Mouse (Mus musculus): Measurements from ENCODE around the gene Sds.
A peak's percentile ranks its signal among the peaks of the same experiment; 100 is the strongest.
"Not testable (repeated sequence)": the region's sequence is repeated elsewhere in the genome, so short reads cannot be mapped to it uniquely, and the experiment has no call there.

Sds gene

DNA sequence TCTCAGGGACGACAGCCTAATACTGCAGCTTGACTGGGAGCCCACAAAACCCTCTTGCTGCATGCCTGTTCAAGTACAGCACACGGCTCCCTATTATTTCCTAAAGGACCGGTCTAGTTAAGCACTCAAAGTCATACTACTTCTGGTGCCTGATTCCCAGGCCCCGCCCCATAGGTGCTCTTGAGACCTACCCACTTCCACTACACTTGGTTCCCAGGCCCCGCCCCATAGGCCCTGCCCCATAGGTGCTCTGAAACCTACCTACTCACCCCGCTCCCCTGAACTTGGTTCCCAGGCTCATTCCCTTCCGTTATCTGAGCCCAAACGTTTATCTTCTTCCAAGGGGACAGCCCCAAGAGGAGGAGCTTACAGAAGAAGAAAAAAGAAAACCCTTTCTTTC, 11.5 kb downstream of the Sds start:
- DNase-seq (ENCODE audit: low spot score) = no peak

DNA sequence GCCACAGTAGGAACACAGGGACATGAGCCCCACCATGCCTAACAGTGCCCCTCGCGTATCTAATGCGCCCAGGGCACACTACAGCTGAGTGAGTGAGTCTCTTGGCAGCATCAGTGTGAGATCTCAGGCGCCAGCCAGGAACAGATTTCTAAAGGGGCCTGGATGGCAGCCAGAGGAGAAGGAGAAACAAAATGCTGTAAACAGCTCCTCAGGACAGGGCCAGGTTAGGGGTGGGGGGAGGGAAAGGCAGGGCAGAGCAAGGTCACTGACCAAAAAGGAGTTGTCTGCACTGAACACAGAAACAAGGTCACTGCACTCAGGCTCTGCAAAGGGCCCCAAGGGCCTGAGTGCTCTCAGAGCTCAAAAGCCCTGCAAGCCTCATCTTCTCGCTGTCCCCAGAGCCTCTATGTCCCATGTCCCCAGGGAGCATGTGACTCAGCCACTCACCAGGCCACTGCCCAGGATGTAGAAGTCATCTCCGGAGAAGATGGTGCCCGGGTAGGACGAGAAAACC, 14.4 kb downstream of the Sds start:
- no peak for DNase-seq (ENCODE audit: low spot score)

DNA sequence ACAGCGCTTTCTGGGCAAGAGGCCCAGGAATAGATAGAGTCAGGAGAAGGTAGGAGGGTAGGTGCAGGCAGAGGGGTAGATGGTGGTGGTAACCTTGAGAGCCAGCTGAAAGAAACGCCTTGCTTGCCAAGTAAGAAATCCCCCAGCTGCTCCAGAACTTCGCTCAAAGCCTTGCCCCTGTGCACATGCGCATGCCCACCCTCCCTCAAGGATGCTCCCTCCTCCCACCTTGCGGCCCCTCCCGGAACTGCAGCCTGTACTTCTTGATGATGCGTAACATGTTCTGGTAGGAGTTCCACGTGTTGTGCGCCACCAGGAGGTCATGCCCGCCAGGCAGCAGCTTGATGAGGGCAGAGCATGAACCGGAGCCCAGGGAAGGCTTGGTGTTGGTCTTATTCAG, 16.1 kb downstream of the Sds start:
- no peak for DNase-seq (ENCODE audit: low spot score)

DNA sequence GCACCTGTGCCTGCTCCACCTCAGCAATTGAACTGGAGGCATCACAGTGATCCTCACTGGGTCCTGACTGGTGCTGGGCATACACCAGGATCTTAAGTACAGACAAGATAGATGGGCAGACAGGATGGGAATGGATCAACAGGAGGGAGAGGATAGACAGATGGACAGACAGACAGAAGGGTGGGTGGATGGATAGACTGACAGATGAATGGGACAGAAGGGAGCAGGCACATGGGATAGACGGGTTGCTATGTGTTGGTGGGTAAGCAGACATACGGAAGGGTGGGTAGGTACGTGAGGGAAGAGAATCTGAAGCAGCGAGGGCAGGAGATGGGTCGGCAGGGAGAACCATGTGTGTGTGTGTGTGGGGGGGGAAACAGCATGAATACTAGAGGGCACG, 17.1 kb downstream of the Sds start:
- DNase-seq (ENCODE audit: low spot score) = no peak

DNA sequence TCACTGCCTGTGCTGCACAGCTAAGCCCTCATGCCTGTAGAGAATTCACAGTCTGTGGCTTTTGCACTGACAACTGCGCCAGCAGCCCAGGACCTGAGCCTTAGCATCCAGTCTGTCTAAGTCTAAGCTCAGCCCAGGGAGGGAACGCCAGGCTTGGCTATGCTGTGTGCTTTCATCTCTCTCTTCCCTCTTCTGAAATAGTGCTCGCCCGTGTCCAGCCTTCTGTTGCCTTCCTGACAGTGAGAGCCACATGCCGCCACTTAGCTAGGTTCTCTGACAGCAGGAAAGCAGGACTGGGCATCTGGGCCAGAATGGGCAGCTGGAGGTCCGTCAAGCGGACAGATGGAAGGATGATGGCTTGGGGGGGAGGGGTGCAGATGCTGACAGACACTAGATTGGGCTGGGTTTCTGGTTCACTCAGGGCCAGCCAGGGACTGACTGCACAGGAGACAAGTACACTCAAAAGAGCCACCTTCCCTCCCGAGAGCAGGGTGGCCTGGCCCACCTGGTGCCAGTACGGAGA, 17.6 kb downstream of the Sds start:
- DNase-seq (ENCODE audit: low spot score) = no peak

DNA sequence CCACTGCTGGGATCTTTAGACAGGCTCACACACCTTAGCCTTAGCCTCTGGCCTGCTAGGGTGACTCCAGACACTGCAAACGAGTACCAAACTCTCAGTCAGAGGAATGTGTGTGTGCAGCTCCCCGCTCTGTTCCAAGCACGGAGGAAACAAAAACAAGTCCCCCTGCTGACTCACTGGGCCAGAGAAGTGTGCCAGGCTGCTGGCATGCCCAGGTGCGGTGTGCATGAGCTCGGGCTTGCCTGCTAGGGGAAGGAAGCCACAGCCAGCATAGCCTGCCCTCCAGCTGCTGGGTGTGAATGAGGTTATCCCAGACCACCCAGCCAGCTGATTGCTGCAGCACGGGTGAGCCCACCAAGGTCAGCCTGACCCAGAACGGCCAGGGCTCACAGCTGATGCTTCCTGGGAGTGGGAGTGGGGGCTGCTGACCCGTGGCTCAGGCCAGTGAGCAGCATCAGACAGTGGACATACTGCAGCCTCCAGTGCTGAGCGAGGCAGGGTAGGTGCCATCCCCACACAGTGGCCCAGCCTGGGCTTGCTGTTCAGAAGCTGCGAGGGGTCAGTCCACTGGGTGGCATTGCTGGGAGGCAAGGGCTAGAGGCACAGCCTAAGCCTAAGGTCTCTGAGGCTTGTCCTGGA, 18.9 kb downstream of the Sds start:
- no peak for DNase-seq (ENCODE audit: low spot score)

DNA sequence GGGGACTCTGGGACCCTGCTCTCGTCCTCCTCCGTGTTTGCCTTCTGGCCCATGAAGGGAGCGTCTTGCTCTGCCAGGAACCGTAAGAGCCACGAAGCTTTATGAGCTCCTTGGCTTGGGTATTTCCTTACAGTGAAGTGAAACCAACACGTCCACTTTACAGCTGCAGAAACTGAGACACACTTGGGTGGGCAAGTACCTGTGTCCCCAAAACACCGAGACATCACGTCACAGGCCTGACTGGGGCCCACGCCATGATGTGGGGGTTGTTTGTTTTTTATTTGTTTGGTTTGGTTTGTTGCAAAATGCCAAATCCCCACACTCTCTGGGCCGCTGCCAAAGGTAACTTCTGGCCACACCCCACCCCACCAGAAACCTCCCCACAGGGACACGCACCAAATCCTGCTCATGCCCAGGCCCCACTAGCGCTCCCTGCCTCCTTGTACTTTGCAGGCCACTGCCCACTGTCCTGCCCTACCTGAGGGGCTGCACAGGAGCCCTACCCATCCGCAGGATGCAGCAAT, 19.4 kb downstream of the Sds start:
- no peak for DNase-seq (ENCODE audit: low spot score)

DNA sequence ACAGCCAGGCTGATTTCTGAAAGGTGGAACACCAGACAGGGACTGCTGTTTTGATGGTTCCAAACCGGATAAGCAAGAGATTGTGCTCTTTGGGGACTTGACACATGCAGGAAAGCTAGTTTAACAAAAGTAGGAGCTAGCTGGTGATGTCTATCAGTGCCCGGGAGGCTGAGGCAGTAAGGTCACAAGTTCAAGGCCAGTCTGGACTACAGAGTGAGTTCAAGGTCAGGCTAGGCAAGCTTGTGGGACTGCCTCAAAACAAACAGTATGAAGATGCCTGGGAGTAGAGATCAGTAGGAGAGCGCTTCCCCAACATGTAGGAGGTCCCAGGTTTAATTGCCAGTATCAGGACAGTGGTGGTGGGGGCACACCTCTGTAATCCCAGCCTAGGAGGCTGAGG, 20.7 kb downstream of the Sds start:
- no peak for DNase-seq (ENCODE audit: low spot score)

DNA sequence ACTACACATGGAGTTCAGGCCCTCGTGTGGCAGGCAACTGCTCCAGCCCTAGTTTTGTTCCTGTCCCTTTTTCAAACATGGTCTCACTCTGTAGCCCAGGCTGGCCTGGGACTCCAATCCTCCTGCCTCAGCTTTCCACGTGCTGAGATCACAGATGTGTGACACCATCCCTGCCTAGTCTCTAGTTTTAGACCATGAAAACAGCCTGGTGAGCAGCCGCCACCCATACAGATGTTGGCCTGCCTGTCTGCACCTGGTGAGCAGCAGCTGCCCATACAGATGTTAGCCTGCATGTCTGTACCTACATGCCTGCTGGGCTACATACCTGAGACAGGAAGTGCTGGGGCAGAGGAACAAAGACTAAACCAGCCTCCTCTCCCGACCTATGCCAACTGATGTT, 22.9 kb downstream of the Sds start:
- no peak for DNase-seq (ENCODE audit: low spot score)

DNA sequence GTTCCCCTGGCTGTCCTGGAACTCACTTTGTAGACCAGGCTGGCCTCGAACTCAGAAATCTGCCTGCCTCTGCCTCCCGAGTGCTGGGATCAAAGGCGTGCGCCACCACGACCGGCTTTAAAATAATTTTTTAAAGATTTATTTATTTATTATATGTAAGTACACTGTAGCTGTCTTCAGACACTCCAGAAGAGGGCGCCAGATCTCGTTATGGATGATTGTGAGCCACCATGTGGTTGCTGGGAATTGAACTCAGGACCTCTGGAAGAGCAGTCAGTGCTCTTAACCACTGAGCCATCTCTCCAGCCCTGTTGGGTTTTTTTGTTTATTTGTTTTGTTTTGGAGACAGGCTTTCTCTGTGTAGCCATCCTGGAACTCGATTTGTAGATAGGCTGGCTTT, 24.3 kb downstream of the Sds start:
- not testable (repeated sequence) for DNase-seq (ENCODE audit: low spot score)

DNA sequence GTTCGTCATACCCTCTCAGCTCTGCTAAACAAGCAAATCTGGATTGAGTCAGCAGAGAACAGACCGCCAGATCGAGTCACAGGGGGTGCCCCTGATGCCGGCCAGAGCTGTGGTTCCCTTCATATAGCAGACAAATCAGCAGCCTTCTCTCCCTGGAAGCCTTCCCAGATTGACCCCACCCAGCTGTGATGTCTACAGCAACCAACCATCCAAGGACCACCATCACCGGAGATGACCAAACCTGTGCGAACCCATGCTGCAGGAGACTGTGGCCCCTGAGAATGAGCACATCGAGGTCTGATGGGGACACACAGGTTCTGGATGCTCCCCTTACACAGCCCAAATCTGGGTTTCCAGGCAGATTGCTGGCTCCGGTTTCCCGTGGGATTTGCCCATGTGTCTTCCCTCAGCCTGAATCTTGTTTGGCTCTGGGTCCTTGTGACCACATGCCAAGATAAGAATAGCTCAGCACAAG, 25.9 kb downstream of the Sds start:
- no peak for DNase-seq (ENCODE audit: low spot score)

DNA sequence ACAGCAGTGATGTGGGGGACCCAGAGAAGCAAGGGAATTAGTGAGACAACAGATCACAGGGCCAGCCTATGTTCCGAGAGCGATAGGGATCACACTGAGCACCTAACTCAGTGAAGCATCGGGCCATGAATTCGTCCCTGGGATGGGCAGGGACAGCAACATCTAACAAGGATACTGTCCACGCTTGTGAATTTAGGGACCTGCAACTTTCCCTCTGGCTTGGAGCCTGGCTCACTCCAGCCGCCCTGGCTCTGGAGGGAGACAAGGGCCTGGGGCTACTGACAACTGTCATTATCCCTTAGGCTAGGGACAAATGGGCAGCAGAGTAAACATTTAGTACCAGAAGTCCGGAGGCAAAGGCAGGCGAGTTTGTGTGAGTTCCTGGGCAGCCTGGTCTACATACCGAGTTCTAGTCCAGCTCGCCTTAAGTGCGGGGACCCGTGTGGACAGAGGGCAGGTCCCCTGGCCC, 26.4 kb downstream of the Sds start:
- DNase-seq (ENCODE audit: low spot score) = peak; percentile 12

DNA sequence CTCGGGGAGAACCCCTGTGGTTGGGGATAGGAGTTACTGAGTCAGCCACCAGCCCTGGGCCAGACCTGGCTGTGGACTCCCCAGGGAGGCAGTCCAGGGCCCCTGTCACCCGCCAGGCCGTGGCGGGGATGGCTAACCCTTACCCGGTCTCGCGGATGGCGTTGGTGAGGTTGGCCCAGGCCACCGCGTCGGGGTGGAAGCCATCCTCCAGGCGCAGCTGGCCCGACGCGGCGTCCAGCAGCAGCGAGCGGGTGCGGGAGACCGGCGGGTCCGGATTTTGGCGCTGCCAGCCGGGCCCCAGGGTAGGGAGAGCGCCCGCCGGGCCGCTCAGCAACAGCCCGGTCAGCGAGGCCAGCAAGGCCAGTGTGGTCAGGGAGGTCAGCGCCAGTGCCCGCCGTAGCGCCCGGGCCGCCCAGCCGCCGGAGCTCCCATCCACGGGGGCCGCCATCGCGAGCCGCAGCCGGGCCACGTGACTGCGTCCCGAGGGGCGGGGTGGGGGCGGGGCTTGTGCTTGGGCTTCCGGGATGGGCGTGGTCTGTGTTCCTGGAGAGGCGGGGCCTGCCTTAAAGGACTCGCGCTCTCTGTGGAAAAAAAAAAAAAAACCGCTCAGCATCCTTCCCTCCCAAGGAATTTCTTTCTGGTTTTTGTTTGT, 26.9 kb downstream of the Sds start, which contains the start of gene Plbd2:
Gene Plbd2, minus strand, starts transcription at position 482 of the 652 bp plus-strand sequence.
- DNase-seq (ENCODE audit: low spot score) = peak; percentile 69

DNA sequence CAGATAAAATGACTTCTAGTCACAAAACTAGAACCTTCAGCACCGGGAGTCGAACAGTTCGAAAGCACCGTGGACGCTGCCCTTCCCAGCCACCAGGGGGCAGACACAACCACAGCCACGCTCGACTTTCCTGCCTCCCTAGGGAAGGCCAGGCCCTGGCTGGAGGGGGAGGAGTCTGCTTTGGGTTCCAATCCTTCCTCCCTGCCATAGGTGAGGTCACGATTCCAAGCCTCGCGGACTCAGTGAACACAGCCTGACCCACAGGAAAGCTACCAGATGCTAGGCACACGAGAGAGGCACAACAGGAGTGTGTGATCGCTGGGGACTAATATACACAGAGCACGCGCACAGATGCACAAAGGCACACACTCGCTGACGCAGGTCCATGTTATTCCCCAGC, 29.0 kb downstream of the Sds start:
- DNase-seq (ENCODE audit: low spot score) = peak; percentile 59

DNA sequence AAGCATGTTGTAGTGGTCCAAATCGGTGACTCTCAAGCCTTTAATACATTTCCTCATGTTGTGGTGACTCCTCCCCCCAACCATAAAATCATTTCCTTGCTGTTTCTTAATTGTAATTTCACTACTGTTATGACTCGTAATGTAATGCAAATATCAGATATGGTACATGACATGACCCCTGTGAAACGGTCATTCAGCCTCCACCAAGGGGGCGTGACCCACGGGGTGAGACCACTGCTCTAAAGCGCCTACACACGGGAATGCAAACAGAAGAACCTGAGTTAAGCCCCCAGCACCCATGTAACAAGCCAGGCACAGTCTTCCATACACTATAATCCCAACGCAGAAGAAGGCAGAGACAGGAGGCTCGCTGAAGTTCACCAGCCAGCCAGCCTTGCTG, 29.5 kb downstream of the Sds start:
- no peak for DNase-seq (ENCODE audit: low spot score)

DNA sequence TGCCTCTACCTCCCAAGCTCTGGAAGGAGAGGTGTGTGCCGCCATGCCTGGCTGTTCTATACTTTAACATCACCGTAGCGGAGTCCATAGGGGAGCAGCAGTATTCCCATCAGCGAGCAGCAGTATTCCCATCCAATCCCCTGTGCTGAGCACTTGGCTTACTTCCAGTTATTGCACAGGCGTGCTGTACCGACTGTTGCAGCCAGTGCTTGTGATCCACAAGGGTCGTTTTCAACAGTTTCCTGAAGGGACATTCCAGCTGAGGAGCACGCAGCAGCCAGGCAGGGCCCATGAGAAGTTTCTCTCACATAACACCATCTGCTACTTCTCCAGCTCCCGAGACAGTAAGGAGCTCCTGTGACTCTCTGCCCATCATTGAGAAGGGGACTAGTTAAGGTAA, 30.2 kb downstream of the Sds start:
- no peak for DNase-seq (ENCODE audit: low spot score)

DNA sequence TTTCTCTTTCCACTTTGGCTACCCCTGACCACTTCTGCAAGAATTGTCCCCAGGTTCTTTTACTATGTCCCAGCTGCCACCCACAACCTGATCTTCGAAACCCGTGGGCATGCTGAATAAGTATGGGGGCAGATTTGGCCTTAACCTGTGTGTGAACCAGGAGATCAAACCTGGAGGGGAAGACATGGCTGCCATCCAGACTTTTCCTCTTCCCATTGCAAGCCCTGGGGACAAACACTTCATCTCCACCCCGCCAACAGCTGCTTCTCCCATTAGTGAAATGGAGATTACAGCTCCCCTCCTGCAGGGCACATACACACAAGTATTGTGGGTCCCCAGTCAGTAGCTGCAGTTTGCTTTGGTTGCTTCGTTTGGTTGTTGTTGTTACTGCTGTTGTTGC, 31.0 kb downstream of the Sds start:
- no peak for DNase-seq (ENCODE audit: low spot score)

DNA sequence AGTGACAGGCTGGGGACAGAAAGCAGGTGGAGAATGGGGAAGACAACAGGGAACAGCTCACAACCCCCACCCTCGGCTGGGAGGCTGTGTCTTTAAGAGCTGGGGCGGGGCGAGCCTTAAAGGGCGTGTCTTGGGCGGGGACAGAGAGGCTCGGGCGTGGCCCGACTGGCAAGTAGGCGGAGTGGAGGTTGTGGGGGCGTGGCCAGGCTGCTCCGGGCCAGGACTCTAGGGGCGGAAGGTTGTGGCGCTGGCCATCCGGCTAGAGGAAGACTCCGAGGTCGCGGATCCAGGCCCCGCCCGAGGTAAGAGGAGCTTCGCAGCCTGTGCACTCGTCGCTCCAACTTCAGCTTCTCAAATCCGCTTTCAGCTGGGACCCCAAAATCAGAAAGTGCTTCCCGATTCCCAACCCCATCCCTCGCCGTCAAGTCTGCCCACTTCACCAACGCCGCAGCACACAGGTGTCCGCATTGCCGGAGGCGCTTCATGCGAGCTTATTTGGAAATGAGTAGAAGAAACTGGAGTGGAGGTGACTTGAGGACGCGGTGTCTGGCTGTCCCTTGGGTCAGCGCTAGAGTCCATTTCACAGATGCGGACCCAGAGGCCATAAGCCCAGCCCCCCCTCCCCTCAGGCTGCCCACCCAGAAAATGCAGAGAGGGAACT, 34.8 kb downstream of the Sds start, which contains the start of gene Slc8b1:
Gene Slc8b1, plus strand, starts transcription at position 187 of the 661 bp plus-strand sequence.
- peak; percentile 88 for DNase-seq (ENCODE audit: low spot score)

DNA sequence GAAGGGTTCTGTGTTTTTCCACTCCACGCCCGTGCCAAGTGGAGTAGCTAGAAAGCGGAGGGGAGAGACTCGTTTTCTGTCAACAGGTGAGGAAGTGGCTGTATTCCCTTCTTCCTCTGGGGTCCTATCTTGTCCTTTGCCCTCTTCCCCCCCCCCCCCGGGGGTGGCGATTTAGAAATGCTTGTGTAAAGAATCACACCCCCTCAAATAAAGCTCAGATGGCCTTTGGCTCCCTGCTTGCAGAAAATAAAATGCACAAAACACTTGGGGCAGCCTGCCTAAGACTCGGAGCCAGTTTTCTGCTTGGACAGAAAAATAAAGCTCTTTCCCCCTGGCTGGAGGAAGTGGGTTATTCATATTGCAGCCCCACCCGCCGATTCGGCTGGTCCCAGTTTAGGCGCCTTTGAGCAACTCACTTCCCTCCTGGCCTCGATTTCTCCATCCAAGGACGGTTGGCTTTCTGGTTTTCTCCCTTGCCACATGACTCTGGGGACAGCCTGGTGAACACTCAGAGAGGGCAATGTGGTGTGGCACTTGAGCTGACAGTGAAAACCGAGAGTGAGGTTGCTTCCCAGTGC, 35.4 kb downstream of the Sds start:
- DNase-seq (ENCODE audit: low spot score) = no peak

DNA sequence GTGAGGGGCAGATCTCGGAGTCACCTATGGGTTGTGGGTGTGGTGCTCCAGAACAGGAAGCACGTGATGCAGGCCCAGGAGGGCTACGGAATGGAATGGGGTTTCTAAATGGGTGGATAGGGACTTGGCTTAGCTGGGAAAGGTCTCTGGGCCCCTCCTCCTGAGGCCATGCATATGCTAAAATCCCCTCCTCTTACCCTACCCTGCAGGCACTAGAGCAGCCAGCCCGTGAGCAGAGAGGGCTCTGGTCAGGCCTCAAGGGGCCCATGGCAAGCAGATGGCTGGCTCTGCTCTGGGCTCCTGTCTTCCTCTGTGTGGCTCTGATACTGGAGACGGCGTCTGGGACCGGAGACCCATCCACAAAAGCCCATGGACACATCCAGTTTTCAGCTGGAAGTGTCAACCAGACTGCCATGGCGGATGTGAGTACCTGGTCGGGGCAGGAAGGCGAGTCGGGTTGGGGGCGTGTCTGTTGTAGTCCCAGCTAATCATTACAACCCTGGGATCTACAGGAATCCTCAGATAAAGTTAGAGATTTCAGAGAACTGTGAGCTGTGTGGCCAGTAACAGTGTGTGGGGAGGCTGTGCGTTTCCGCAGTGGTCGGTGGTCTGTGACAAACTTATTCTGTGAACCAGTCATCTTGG, 36.7 kb downstream of the Sds start:
- DNase-seq (ENCODE audit: low spot score) = no peak

DNA sequence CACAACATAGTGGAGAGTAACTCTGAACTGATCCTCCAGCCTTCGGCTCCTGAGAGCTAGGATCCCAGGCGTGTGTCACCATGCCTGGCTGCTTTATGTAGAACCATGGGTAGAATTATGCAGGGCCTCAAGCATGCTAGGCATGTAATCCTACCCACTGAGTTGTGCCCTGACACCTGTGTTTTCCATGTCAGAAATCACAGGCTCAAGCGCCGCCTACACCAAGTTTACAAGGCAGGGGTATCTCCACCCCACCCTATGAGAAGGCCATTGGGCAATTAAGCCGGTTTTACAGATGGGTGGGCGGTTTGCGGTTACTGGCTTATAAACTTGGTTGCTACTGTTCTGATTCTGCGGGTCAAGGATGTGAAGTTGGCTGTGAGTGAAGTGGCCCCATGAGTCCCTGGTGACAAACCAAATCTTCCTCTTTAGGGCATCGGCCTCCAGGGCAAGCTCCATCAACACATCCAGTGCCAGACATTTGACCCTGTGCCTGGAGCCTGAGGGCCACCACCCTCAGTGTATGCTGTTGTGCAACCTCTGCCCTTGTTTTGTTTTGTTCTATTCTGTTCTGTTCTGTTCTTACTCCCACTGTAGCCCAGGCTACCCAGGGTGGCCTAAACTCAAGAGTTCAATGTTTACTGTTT, 37.8 kb downstream of the Sds start:
- no peak for DNase-seq (ENCODE audit: low spot score)

Measured in spleen, adult 12 weeks (tissue).